Mouse (Mus musculus) limb, embryonic 14.5 days (tissue): ENCODE results near the gene Teddm2. TPM values are rescaled to one million over a fixed set of nuclear protein-coding genes. Genes with fewer than 3 reads are reported as not detected.

Experiments used
- ATAC-seq: fragments of 200-750 bp; cut with Nextera tagmentation; 2 replicates; pipeline ENCODE4 v1.8.0; 2017; ENCODE audit warnings: low read depth, moderate number of reproducible peaks, moderate TSS enrichment; ENCODE audit not compliant: low FRiP score
- DNase-seq: peaks from one replicate; pipeline ENCODE4 v3.0.0-alpha.2; 2015; ENCODE audit warnings: low spot score
- H3K27ac ChIP-seq: fragments of 300-500 bp; sonication (generic); replicated peaks from 2 replicates; pipeline ENCODE4 v1.5.1; 2014; ENCODE audit warnings: low read depth, mild to moderate bottlenecking, low read length, moderate library complexity, mixed read lengths
- H3K27me3 ChIP-seq: fragments of 300-500 bp; sonication (generic); 2 replicates; pipeline ENCODE4 v1.6.1; 2014; ENCODE audit warnings: low read length, mixed read lengths; ENCODE audit not compliant: control insufficient read depth, insufficient read depth
- H3K36me3 ChIP-seq: fragments of 300-500 bp; sonication (generic); 2 replicates; pipeline ENCODE4 v1.6.1; 2014; ENCODE audit warnings: mild to moderate bottlenecking, low read length, moderate library complexity, mixed read lengths; ENCODE audit not compliant: control insufficient read depth, insufficient read depth
- H3K4me1 ChIP-seq: fragments of 300-500 bp; sonication (generic); 2 replicates; pipeline ENCODE4 v1.6.1; 2014; ENCODE audit warnings: antibody characterized with exemption, low read length, mixed read lengths; ENCODE audit not compliant: control insufficient read depth, insufficient read depth
- H3K4me2 ChIP-seq: fragments of 300-500 bp; sonication (generic); replicated peaks from 2 replicates; pipeline ENCODE4 v1.6.1; 2014; ENCODE audit warnings: low read depth, mild to moderate bottlenecking, low read length, moderate library complexity; ENCODE audit not compliant: severe bottlenecking
- H3K4me3 ChIP-seq: fragments of 300-500 bp; sonication (generic); replicated peaks from 2 replicates; pipeline ENCODE4 v1.5.1; 2014; ENCODE audit warnings: low read length
- H3K9ac ChIP-seq: fragments of 300-500 bp; sonication (generic); 2 replicates; pipeline ENCODE4 v1.6.1; 2014; ENCODE audit warnings: mild to moderate bottlenecking, low read depth, low read length, moderate library complexity; ENCODE audit not compliant: severe bottlenecking
- H3K9me3 ChIP-seq: fragments of 300-500 bp; sonication (generic); 2 replicates; pipeline ENCODE4 v1.6.1; 2016; ENCODE audit warnings: low read length; ENCODE audit not compliant: control insufficient read depth
- POLR2A ChIP-seq: fragments of 200-500 bp; IDR thresholded peaks from 2 replicates; pipeline ENCODE4 v1.8.0; 2012; ENCODE audit warnings: inconsistent platforms, mild to moderate bottlenecking, moderate library complexity, borderline replicate concordance; ENCODE audit not compliant: insufficient read depth, insufficient read length; ENCODE audit errors: extremely low read depth
- WGBS: fragments of 180-500 bp; shearing (Covaris S2); extraction: QIAGEN DNeasy Blood & Tissue Kit; methylation state at CpG from one replicate; pipeline ENCODE4 v1.1.7; 2014; 5-methylcytosine and 5-hydroxymethylcytosine counted together
- polyA plus RNA-seq, 2 experiments: library from polyadenylated mRNA; depleted of rRNA in 1 of 2; stranded (reverse) in 1 of 2; unstranded in 1 of 2; fragments of >200 nt; fragmentation: Nextera tagmentation in 1 of 2; extraction: Ambion mirVana in 1 of 2; gene quantifications; 2 replicates each; pipeline versions ENCODE4 v1.2.1 to v1.2.3; 2012 to 2014

Teddm2 gene
- polyA plus RNA-seq, 2 experiments, result 0.54 to 0.58 TPM

DNA sequence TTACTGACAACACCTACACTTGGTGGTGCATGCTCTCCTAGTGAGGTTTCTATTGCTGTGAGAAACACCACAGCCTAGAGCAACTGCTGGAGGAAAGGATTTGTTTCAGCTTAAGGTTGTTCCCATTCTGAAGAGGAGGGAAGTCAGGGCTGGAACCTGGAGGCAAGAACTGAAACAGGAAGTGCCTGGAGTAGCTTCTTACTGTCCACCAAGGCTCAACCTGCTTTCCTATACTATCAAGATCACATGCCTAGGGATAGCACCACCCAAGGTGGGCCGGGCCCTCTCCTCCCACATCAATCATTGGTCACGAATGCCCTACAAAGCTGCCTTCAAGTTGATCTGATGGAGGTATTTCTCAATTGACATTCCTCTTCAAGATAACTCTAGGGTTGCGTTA, 21.6 kb upstream of the Teddm2 start:
- 94% methylated on average over 3 of the region's 3 CpGs for WGBS

DNA sequence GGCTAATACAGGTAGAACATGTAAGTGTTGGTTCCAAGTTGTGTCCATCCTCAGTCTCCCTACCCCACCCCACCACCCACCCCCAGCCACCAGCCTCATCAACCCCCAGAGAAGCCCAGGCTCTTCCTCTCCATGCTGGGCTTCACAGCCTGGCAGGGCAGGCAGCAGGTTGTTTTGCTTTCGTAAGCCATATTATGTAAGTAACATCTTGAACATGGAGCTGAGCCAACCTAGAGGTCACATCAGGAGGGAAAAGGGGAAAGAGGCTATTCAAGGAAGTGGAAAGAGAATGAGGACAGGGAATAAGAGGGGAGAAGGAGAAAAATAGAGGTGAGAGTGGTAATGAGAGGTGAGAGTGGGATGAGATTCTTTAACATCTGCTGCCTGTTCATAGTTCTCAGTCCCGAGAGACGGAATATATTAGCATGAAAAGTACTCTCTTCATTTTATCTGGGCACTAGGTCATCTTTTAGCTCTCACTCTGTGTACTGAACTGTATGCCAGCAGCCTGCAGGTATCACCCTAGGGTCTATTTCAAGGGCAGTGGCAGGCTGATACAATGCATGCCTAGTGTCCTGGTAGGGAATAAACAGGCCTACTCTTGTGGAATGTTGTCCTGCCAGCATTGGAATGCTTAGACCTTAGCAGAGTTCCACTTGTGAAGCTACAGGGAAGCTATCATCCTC, 18.6 kb upstream of the Teddm2 start:
- 86% methylated on average over 3 of the region's 3 CpGs for WGBS
- TF ChIP-seq POLR2A, result no peak
- ATAC-seq (no peak), DNase-seq (no peak)
- Histone ChIP-seq H3K27me3 (no peaks in the 10 kb centered on the region), H3K4me1 (no peaks in the 10 kb centered on the region), H3K27ac (no peak overlapping the region), H3K9ac (no peak overlapping the region), H3K4me2 (no peak overlapping the region), H3K9me3 (no peaks in the 10 kb centered on the region), H3K36me3 (no peaks in the 10 kb centered on the region), H3K4me3 (no peak overlapping the region)

More for the DNA sequence above, 21.6 kb upstream of the Teddm2 start:
- no peak for DNase-seq
- no peaks in the 10 kb centered on the region for H3K4me1 ChIP-seq
- TF ChIP-seq POLR2A, result no peak
- no peak overlapping the region for H3K9ac ChIP-seq
- ATAC-seq, result no peak
- no peaks in the 10 kb centered on the region for H3K36me3 ChIP-seq
- H3K27me3 ChIP-seq, result no peaks in the 10 kb centered on the region
- no peak overlapping the region for H3K4me3 ChIP-seq
- H3K27ac ChIP-seq, result no peak overlapping the region
- no peak overlapping the region for H3K4me2 ChIP-seq
- H3K9me3 ChIP-seq, result no peaks in the 10 kb centered on the region

DNA sequence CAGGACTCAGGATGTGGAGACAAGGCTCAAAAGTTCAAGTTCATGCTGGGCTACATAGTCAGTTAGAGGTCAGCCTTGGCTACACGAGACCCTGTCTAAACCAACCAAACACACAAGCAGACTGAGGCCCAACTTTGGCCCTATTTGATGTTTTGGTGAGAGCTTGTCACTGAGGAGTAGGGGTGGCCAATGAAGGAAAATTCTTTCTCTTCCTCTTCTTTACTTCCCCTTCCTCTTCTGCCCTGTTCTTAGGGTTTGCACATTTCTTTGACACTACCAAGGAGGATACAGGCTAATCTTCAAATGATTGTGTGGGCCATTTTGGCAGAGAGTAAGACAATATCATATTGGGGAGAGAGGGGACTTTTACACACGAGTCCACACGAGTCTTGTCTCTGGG, 13.8 kb upstream of the Teddm2 start:
- Histone ChIP-seq H3K4me2 (no peak overlapping the region), H3K27me3 (no peaks in the 10 kb centered on the region), H3K27ac (no peak overlapping the region), H3K9me3 (no peaks in the 10 kb centered on the region), H3K4me1 (no peaks in the 10 kb centered on the region), H3K9ac (no peak overlapping the region), H3K4me3 (no peak overlapping the region), H3K36me3 (peaks cover 19% of the 10 kb centered on the region)
- DNase-seq, result no peak
- 81% methylated on average over 3 of the region's 3 CpGs for WGBS
- no peak for ATAC-seq
- TF ChIP-seq POLR2A, result no peak

DNA sequence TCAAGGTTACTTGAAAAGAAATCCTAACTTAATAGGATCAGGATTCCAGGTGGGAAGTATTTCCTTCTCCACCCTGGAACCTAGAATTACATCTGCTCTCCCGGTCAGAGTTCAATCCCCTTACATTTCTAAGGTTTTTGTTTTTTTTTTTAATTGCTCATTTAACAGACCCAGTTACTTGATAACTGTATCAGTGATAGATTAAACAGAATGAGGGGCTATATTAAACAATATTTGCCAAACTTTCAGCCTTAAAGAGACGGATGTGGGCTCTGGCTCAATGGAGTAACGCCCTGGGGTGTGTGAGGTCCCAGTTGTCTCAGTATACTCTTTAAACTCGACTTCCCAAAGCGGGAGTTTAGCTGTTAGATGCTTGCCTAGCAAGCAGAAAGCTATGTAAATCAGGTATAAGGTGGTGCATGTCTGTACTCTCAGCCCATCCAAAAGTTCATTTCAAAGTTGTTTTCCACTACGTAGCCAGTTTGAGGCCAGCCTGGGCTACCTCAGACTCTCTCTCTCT, 11.3 kb upstream of the Teddm2 start:
- ATAC-seq (no peak), DNase-seq (no peak)
- 88% methylated on average over 6 of the region's 6 CpGs for WGBS
- no peak overlapping the region for H3K9ac ChIP-seq
- no peak overlapping the region for H3K4me3 ChIP-seq
- no peaks in the 10 kb centered on the region for H3K9me3 ChIP-seq
- peaks cover 44% of the 10 kb centered on the region for H3K36me3 ChIP-seq
- H3K27me3 ChIP-seq, result no peaks in the 10 kb centered on the region
- H3K4me2 ChIP-seq, result no peak overlapping the region
- no peak for TF ChIP-seq POLR2A
- H3K4me1 ChIP-seq, result no peaks in the 10 kb centered on the region
- H3K27ac ChIP-seq, result no peak overlapping the region

DNA sequence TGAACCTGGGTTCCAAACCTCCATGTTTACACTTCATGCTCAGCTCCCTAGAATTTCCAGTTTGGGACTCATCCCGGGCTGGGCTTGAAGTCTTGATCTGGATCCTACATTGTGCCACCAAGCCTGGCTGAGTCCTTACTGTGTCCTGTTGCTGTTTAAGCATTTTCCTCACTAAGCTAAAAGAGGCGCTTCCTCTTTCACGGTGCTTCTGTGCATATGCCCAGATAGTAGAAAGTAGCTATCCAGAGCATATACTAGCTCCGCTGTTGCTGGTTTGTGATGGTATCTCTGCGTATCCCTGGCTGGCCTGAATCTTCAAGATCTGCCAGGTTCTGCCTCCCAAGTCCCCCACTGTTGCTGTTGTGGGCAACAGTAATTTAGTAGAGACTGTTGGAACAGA, 10.4 kb upstream of the Teddm2 start:
- TF ChIP-seq POLR2A, result no peak
- Histone ChIP-seq H3K36me3 (peaks cover 53% of the 10 kb centered on the region), H3K4me3 (no peak overlapping the region), H3K27me3 (no peaks in the 10 kb centered on the region), H3K4me2 (no peak overlapping the region), H3K9me3 (no peaks in the 10 kb centered on the region), H3K4me1 (no peaks in the 10 kb centered on the region), H3K9ac (no peak overlapping the region), H3K27ac (no peak overlapping the region)
- no peak for DNase-seq
- no peak for ATAC-seq
- 91% methylated on average over 5 of the region's 5 CpGs for WGBS

DNA sequence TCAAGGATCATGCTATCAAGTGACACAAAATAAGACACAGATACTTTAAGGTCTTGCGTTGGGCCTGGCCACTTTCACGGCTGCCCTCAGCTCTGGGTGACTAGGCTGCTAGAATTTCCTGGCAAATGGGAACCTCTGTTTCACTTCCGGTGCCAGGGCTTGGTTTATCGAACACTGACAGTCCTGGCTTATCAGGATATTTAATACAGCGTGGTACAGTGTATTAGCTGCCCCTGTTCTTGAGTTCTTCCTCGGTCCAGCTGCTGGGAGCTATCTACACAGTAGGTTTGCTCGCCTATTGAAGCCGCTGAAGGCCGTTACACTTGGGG, 9.9 kb upstream of the Teddm2 start:
- no peak for TF ChIP-seq POLR2A
- H3K27ac ChIP-seq, result no peak overlapping the region
- no peak overlapping the region for H3K9ac ChIP-seq
- H3K4me3 ChIP-seq, result no peak overlapping the region
- H3K27me3 ChIP-seq, result no peaks in the 10 kb centered on the region
- no peaks in the 10 kb centered on the region for H3K9me3 ChIP-seq
- H3K4me1 ChIP-seq, result no peaks in the 10 kb centered on the region
- WGBS, result 85% methylated on average over 9 of the region's 9 CpGs
- H3K4me2 ChIP-seq, result no peak overlapping the region
- ATAC-seq, result no peak
- DNase-seq, result no peak
- H3K36me3 ChIP-seq, result peaks cover 58% of the 10 kb centered on the region
